Mouse (Mus musculus) heart, embryonic 11.5 days (tissue): Measurements from ENCODE around the gene Aplf. TPM values are rescaled to one million over a fixed set of nuclear protein-coding genes. Genes with fewer than 3 reads are reported as not detected.
A peak's percentile ranks its signal among the peaks of the same experiment; 100 is the strongest.

Experiments used
- ATAC-seq: fragments of 200-750 bp; cut with Nextera tagmentation; replicated peaks from 2 replicates; pipeline ENCODE4 v1.8.0; 2017; ENCODE audit warnings: moderate library complexity; ENCODE audit not compliant: insufficient number of reproducible peaks, low FRiP score, low TSS enrichment
- H3K27ac ChIP-seq: fragments of 300-500 bp; sonication (generic); 2 replicates; pipeline ENCODE4 v1.5.1; 2014; ENCODE audit warnings: mild to moderate bottlenecking, low read depth, low read length
- H3K27me3 ChIP-seq: fragments of 300-500 bp; sonication (generic); 2 replicates; pipeline ENCODE4 v1.6.1; 2014; ENCODE audit warnings: mild to moderate bottlenecking, low read length, mixed read lengths; ENCODE audit not compliant: control insufficient read depth, insufficient read depth
- H3K36me3 ChIP-seq: fragments of 300-500 bp; sonication (generic); 2 replicates; pipeline ENCODE4 v1.6.1; 2014; ENCODE audit warnings: mild to moderate bottlenecking, low read length, moderate library complexity, mixed read lengths; ENCODE audit not compliant: control insufficient read depth, insufficient read depth
- H3K4me1 ChIP-seq: fragments of 300-500 bp; sonication (generic); 2 replicates; pipeline ENCODE4 v1.6.1; 2014; ENCODE audit warnings: low read length; ENCODE audit not compliant: control insufficient read depth, insufficient read depth
- H3K4me2 ChIP-seq: fragments of 300-500 bp; sonication (generic); 2 replicates; pipeline ENCODE4 v1.6.1; 2014; ENCODE audit warnings: mild to moderate bottlenecking, moderate library complexity
- H3K4me3 ChIP-seq: fragments of 300-500 bp; sonication (generic); 2 replicates; pipeline ENCODE4 v1.5.1; 2014; ENCODE audit warnings: low read depth, low read length
- H3K9ac ChIP-seq: fragments of 300-500 bp; sonication (generic); 2 replicates; pipeline ENCODE4 v1.6.1; 2014; ENCODE audit warnings: mild to moderate bottlenecking, low read depth, low read length, moderate library complexity
- H3K9me3 ChIP-seq: fragments of 300-500 bp; sonication (generic); replicated peaks from 2 replicates; pipeline ENCODE4 v1.6.1; 2016; ENCODE audit warnings: low read length; ENCODE audit not compliant: control insufficient read depth
- WGBS: fragments of 180-500 bp; shearing (Covaris S2); extraction: QIAGEN DNeasy Blood & Tissue Kit; methylation state at CpG from one replicate; pipeline ENCODE4 v1.1.7; 2014; ENCODE audit not compliant: insufficient replicate concordance; 5-methylcytosine and 5-hydroxymethylcytosine counted together
- polyA plus RNA-seq: library from polyadenylated mRNA; unstranded; fragments of >200 nt; fragmentation: Nextera tagmentation; extraction: Ambion mirVana; gene quantifications from 2 replicates; pipeline ENCODE4 v1.2.1, GENCODE M21; 2014

The Aplf gene
- polyA plus RNA-seq, 1 experiment from 2014 or later = 9.3 TPM

- Histone ChIP-seq H3K4me2 (no peak overlapping the region), H3K27ac (no peak overlapping the region), H3K9me3 (no peaks in the 10 kb centered on the region), H3K27me3 (no peaks in the 10 kb centered on the region), H3K4me3 (no peak overlapping the region), H3K4me1 (no peaks in the 10 kb centered on the region), H3K36me3 (no peaks in the 10 kb centered on the region), H3K9ac (no peak overlapping the region)
- 87% methylated on average over 14 of the region's 14 CpGs for WGBS
- ATAC-seq = no peak
These were observed 56.3 kb downstream of the Aplf start for GRCm38 (mm10) chr6:87615696-87616083.

- no peak overlapping the region for H3K27ac ChIP-seq
- H3K36me3 ChIP-seq = no peaks in the 10 kb centered on the region
- ATAC-seq = no peak
- H3K27me3 ChIP-seq = no peaks in the 10 kb centered on the region
- no peak overlapping the region for H3K4me3 ChIP-seq
- WGBS = 50% methylated on average over 11 of the region's 11 CpGs
- no peaks in the 10 kb centered on the region for H3K4me1 ChIP-seq
- H3K4me2 ChIP-seq = no peak overlapping the region
- H3K9me3 ChIP-seq = no peaks in the 10 kb centered on the region
- no peak overlapping the region for H3K9ac ChIP-seq
These were observed 56.9 kb downstream of the Aplf start for GRCm38 (mm10) chr6:87614794-87615695.

GRCm38 (mm10) chr6:87599825-87600224 is 72.2 kb downstream of the Aplf start:
- H3K4me2 ChIP-seq = no peak overlapping the region
- H3K4me3 ChIP-seq = no peak overlapping the region
- ATAC-seq = no peak
- no peaks in the 10 kb centered on the region for H3K4me1 ChIP-seq
- H3K27me3 ChIP-seq = no peaks in the 10 kb centered on the region
- H3K9me3 ChIP-seq = no peaks in the 10 kb centered on the region
- no peaks in the 10 kb centered on the region for H3K36me3 ChIP-seq
- no peak overlapping the region for H3K27ac ChIP-seq
- no peak overlapping the region for H3K9ac ChIP-seq

GRCm38 (mm10) chr6:87597116-87597833 is 74.7 kb downstream of the Aplf start:
- no peaks in the 10 kb centered on the region for H3K4me1 ChIP-seq
- no peak overlapping the region for H3K9ac ChIP-seq
- no peaks in the 10 kb centered on the region for H3K9me3 ChIP-seq
- H3K4me3 ChIP-seq = no peak overlapping the region
- H3K27ac ChIP-seq = no peak overlapping the region
- ATAC-seq = no peak
- no peak overlapping the region for H3K4me2 ChIP-seq
- 52% methylated on average over 10 of the region's 10 CpGs for WGBS
- H3K36me3 ChIP-seq = no peaks in the 10 kb centered on the region
- no peaks in the 10 kb centered on the region for H3K27me3 ChIP-seq

- Histone ChIP-seq H3K27me3 (peaks cover 9% of the 10 kb centered on the region), H3K9me3 (no peaks in the 10 kb centered on the region), H3K36me3 (no peaks in the 10 kb centered on the region), H3K4me3 (no peak overlapping the region), H3K4me2 (no peak overlapping the region), H3K4me1 (peaks cover 11% of the 10 kb centered on the region; the same call in 1 of the 2 replicates), H3K27ac (no peak overlapping the region), H3K9ac (no peak overlapping the region)
- no peak for ATAC-seq
- 68% methylated on average over 6 of the region's 6 CpGs for WGBS
These were observed 77.8 kb downstream of the Aplf start for GRCm38 (mm10) chr6:87594188-87594587.

GRCm38 (mm10) chr6:87590394-87591281 is 81.4 kb downstream of the Aplf start, which contains the start of gene Prokr1:
Gene Prokr1 (minus strand): TSS chr6:87590743.
- peaks cover 25% of the 10 kb centered on the region for H3K27me3 ChIP-seq
- peak within 1 kb of the TSS; percentile 64; the same call in 1 of the 2 replicates for H3K27ac ChIP-seq
- H3K36me3 ChIP-seq = no peaks in the 10 kb centered on the region
- H3K4me3 ChIP-seq = peak within 1 kb of the TSS; percentile 57
- ATAC-seq = peak; percentile 92
- peak within 1 kb of the TSS; percentile 91 for H3K4me2 ChIP-seq
- peak within 1 kb of the TSS; percentile 64 for H3K9ac ChIP-seq
- peaks cover 17% of the 10 kb centered on the region; the same call in 1 of the 2 replicates for H3K4me1 ChIP-seq
- H3K9me3 ChIP-seq = no peaks in the 10 kb centered on the region
- WGBS = under 1% methylated on average over 34 of the region's 34 CpGs

- peak overlapping the region; percentile 64 for H3K9ac ChIP-seq
- peak; percentile 82 for ATAC-seq
- WGBS = 17% methylated on average over 12 of the region's 12 CpGs
- peaks cover 17% of the 10 kb centered on the region; the same call in 1 of the 2 replicates for H3K4me1 ChIP-seq
- peak overlapping the region; percentile 57 for H3K4me3 ChIP-seq
- 0 out of 2 replicates have a peak overlapping the region, but pooled peaks have one; percentile 64 for H3K27ac ChIP-seq
- H3K4me2 ChIP-seq = peak overlapping the region; percentile 91
- H3K27me3 ChIP-seq = peaks cover 25% of the 10 kb centered on the region
- no peaks in the 10 kb centered on the region for H3K36me3 ChIP-seq
- no peaks in the 10 kb centered on the region for H3K9me3 ChIP-seq
These were observed 82.1 kb downstream of the Aplf start for GRCm38 (mm10) chr6:87589718-87590393.
